Mouse (Mus musculus) olfactory bulb, adult 2 months (tissue): Measurements from ENCODE around the gene Sept4.

Source experiments
- CTCF ChIP-seq: fragments of 200-500 bp; IDR thresholded peaks from 2 replicates; pipeline ENCODE4 v1.5.1; 2012; ENCODE audit warnings: low read depth, mild to moderate bottlenecking, low read length, moderate library complexity; ENCODE audit not compliant: insufficient read depth
- POLR2A ChIP-seq: fragments of 200-500 bp; IDR thresholded peaks from 2 replicates; pipeline ENCODE4 v1.6.1; 2012; ENCODE audit warnings: mild to moderate bottlenecking, low read depth, low read length, moderate library complexity; ENCODE audit not compliant: insufficient read depth

DNA sequence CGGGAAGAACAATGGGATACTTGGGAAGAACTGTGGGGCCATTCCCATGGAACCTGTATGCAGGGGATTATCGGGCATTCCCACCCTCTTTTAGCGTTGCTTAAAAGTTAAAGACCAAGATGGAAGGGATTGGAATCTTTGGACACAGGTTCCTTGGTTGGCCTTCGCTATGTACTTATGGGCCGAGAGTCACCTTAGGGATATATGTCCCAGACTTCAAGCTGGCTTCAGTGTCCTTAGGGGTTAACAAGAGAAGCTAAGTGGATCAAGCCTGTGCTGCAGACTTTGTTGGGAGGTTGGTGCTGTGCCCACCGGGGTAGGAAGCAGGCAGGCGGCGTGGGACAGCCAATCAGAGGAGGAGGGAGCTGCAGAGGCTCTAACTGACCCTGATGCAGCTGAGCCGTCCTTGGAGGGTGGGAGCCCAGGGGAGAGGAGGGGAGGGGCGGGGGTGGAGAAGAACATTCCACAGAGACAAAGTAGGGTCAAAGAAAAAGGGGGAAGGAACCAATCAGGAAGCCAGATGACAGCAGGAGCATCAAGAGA lies 11.9 kb downstream of the Sept4 start:
- TF ChIP-seq CTCF (no peak), POLR2A (no peak)
